Mouse (Mus musculus) ovary, postnatal 14 days (tissue): Measurements from ENCODE around the gene Tns1.

Source experiments
- DNase-seq: peaks from one replicate; pipeline ENCODE4 v3.0.0; 2022; ENCODE audit warnings: low spot score

Tns1 gene

GRCm38 (mm10) chr1:73954614-73955013, 169.6 kb downstream of the Tns1 start:
- DNase-seq, result no peak

GRCm38 (mm10) chr1:73954015-73954408, 170.2 kb downstream of the Tns1 start:
- DNase-seq, result no peak

- no peak for DNase-seq
Measured at GRCm38 (mm10) chr1:73953317-73954014, 170.8 kb downstream of the Tns1 start.

GRCm38 (mm10) chr1:73952598-73952997, 171.7 kb downstream of the Tns1 start:
- no peak for DNase-seq

- no peak for DNase-seq
Measured at GRCm38 (mm10) chr1:73951178-73951577, 173.1 kb downstream of the Tns1 start.

GRCm38 (mm10) chr1:73948757-73949156, 175.5 kb downstream of the Tns1 start:
- no peak for DNase-seq

- DNase-seq, result no peak
Measured at GRCm38 (mm10) chr1:73947525-73948304, 176.5 kb downstream of the Tns1 start.

- no peak for DNase-seq
Measured at GRCm38 (mm10) chr1:73946701-73947100, 177.5 kb downstream of the Tns1 start.

- DNase-seq, result no peak
Measured at GRCm38 (mm10) chr1:73944393-73944792, 179.9 kb downstream of the Tns1 start.

- DNase-seq, result peak; percentile 58
Measured at GRCm38 (mm10) chr1:73943667-73944289, 180.5 kb downstream of the Tns1 start.

GRCm38 (mm10) chr1:73943255-73943654, 181.0 kb downstream of the Tns1 start:
- DNase-seq, result no peak

- DNase-seq, result no peak
Measured at GRCm38 (mm10) chr1:73942243-73942642, 182.0 kb downstream of the Tns1 start.

- no peak for DNase-seq
Measured at GRCm38 (mm10) chr1:73941697-73942096, 182.6 kb downstream of the Tns1 start.

- DNase-seq, result no peak
Measured at GRCm38 (mm10) chr1:73940491-73941204, 183.6 kb downstream of the Tns1 start.

GRCm38 (mm10) chr1:73938597-73938996, 185.7 kb downstream of the Tns1 start:
- DNase-seq, result no peak

GRCm38 (mm10) chr1:73937805-73938204, 186.4 kb downstream of the Tns1 start:
- DNase-seq, result no peak

GRCm38 (mm10) chr1:73936537-73936936, 187.7 kb downstream of the Tns1 start:
- no peak for DNase-seq

- no peak for DNase-seq
Measured at GRCm38 (mm10) chr1:73935442-73936080, 188.7 kb downstream of the Tns1 start.

- DNase-seq, result no peak
Measured at GRCm38 (mm10) chr1:73933146-73933490, 191.1 kb downstream of the Tns1 start.

GRCm38 (mm10) chr1:73932421-73933145, 191.7 kb downstream of the Tns1 start:
- no peak for DNase-seq

- no peak for DNase-seq
Measured at GRCm38 (mm10) chr1:73931851-73932250, 192.4 kb downstream of the Tns1 start.
